Mouse (Mus musculus) kidney, postnatal 4 days (tissue): ENCODE measurements around the gene Ctdnep1.

ENCODE experiments used
- DNase-seq, 2 experiments: peaks; one replicate each; pipeline ENCODE4 v3.0.0; 2021; ENCODE audit warnings: mixed read lengths in 2 of 2

Gene Ctdnep1

DNA sequence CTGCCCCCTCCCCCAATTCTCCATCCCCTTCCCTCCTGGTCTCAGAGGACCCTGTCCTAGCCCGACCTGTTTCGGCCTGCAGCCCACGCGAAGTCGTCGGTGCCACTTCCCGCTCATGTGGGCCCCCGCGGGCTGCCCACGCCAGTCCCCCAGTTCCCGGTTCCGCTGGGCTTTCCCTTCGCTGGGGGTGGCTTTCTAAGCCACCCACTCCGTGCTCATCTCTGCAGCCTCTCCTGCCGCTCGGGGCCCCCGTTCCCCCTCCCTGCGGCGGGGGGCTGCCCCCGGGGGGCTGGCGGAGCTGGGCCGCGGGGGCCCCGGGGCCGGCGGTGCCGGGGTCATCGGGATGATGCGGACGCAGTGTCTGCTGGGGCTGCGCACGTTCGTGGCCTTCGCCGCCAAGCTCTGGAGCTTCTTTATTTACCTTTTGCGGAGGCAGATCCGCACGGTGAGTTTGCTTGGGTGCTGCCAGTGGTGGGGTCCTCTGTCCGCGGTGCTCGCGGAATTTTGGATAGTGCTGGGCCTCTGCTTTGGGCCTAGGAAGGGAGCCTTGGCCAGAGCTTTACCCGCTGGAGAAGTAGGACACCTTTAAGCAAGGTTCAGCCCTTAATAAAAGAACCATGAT, at the start of gene Ctdnep1:
Ctdnep1 (plus strand) TSS at position 16 of the 622 bp plus-strand sequence.
- peak; percentile 45 to 60 for DNase-seq

DNA sequence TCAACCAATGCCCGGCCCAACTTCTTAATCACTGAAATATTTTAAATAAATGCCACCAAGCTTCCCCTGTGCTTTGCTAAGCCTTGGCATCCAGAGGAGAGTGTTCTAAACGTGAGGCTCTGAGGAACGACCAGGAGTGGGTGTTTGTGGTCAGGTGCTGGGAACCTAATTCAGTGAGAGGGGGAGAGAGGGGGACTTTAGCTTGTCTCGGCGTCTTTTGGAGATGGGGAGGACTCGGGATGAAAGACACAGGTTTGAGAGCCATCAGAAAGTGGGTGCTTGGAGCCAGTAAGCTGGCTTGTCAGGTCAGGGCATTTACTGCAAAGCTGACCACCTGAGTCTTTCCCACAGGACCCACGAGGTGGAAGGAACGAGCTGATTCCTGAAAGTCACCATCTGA, 49.2 kb upstream of the Ctdnep1 start:
- no peak for DNase-seq

GRCm38 (mm10) chr11:69932254-69932653, 48.7 kb upstream of the Ctdnep1 start:
- no peak for DNase-seq

- DNase-seq = no peak
These were observed 47.9 kb upstream of the Ctdnep1 start for GRCm38 (mm10) chr11:69933066-69933465.

DNA sequence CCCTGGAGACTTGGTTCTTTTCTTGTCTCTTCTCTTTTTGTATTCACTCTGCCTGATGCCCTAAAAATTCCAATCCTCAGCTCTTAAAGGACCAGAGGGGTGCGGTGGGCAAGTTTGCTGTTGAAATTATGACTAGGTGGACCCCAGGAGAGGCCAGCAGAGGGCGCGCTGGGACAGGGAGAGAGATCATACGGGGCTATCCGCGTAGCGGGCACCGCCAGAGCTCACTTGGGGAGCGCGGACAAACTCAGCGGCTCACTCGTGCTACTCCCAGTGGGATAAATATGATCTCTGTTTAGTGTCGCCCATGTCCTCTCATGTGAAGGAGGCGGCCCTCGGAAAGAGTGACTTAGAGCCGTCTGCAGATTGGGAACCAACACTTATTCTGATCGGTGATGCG, 46.8 kb upstream of the Ctdnep1 start:
- peak; percentile 97 to 99 for DNase-seq

DNA sequence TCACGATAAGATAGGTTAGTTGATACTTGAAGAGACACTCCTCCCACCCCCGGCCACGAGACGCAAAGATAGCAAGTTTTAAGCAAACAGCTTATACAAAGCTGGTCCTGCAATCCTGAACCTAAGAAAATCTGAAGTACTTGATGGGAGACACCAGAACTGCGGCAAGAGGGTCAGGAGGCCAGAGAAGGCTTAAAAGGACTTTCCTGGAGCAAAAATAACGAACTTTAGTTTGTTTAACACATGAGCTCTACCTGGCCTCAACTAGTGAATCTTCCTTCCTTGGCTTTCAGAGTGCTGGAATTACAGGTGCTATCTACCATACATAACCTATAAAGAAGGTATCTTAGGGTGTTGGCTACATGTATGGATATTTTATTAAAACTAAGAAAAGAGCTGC, 46.3 kb upstream of the Ctdnep1 start:
- no peak for DNase-seq

DNA sequence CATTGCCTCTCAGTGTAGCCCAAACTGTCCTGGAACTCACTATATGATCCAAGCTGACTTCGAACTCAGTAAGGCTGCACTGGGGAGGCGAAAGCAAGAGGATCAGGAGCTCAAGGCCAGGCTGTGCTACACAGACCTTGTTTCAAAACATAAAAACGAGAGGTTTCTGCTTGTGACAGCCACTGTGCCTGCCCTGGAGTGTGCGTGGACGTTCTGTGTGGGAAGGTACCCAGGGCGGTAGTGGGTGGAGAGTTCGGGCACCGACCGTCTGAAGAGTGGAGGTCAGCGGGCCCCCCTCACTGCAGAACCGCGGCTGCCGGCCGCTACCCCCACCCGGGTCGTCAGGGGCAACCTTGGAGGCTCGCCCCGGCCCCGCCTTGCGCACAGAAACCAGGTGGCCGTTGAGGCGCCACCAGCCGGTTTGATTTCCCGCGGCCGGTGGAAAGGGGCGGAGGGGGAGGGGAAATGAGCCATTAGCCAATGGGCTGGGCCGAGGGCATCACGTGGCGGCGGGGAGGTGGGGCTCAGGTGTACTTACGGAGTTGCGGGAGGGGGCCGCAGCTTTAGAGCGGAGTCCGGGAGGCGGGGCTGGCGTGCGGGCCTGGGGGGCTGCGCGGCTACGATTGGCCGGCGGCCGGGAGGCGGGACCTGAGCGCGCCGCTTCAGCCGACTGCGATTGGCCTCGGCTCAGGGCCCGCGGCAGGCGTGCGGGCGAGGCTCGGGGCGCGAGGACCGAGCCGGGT, 45.6 kb upstream of the Ctdnep1 start, which contains the start of gene Ybx2:
Ybx2 (plus strand) TSS at position 660 of the 743 bp plus-strand sequence.
- peak; percentile 92 to 95 for DNase-seq

- peak; percentile 50 to 66 for DNase-seq
These were observed 44.8 kb upstream of the Ctdnep1 start for GRCm38 (mm10) chr11:69936156-69936555.

DNA sequence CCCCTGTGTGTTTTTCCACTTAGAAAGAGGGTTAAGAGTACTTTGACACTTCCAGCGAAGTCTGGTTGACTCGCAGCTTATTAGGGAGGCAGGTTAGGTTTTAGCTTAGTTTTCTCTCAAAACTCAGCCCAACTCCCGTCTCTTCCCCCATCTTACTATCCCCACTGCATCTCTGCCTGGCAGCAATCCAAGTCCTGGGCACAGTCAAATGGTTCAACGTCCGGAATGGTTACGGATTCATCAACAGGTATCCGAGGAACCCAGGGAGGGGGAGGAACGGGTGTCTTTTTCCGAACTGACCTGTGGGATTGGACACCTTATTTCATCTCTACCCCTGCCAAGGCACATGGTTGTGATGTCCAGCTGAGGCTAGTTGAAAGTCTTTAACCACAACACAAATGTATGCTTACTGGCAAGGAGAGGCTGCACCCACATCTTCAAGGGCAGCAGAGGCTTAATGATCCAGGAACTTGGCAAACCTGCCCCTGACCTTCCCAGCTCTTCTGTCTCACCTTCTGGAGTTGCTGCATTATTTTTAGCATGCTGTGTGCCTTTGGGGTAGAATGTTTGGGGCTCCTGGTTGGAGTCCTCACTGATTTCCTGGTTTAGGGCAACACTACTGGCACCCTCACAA, 44.1 kb upstream of the Ctdnep1 start:
- DNase-seq = peak; percentile 36 to 63

DNA sequence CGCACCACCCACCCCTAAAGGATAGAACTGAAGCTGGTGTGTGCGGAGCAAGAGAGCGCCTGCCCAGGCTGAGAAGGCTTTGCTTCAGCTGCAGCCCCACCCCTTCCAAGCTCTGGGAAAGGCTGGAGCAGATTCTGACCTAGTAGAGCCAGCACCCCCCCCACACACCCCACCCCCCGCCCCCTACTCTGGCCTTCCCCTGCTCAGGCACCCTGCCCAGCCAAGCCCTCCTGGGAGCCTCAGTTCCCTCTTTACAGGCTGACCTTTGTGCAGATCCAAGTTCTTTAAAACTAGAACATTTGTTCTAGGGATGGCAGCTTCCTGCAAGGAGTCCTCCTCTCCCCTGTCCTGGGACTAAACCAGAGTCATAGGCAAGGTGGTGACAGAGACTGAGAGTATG, 43.6 kb upstream of the Ctdnep1 start:
- DNase-seq = peak; percentile 59 to 68

GRCm38 (mm10) chr11:69937834-69938233, 43.1 kb upstream of the Ctdnep1 start:
- DNase-seq = no peak

DNA sequence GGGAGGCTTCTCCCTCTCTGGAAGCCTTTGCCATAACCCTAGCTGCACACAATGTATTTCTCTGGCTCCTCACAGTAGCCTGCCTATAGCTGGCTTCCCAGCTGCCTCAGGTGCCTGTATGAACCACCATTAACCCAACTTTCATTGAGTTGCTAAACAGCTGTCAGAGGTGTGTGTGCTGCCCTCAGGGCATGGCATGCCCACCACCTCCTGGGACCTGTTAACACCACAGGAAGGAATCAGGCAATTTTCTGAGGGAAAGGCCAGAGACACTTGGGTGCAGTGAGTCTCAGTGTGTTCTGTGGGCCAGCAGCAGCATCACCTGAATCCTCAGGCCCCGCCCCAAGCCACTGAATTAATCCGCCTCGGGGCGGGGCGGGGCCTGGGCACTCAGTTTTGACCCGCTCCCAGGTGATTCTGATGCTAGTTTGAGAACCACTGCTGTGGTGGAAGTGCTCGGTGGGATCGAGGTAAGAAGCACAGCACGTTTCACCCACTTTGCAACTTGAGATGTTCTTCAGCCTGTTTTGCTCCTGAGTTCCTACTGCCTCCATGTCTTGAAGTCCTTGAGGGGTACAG, 42.5 kb upstream of the Ctdnep1 start:
- peak; percentile 33 to 48 for DNase-seq

- DNase-seq = no peak
These were observed 41.8 kb upstream of the Ctdnep1 start for GRCm38 (mm10) chr11:69939181-69939580.

GRCm38 (mm10) chr11:69939731-69940130, 41.2 kb upstream of the Ctdnep1 start:
- DNase-seq = no peak

GRCm38 (mm10) chr11:69940962-69941361, 40.0 kb upstream of the Ctdnep1 start:
- no peak for DNase-seq

DNA sequence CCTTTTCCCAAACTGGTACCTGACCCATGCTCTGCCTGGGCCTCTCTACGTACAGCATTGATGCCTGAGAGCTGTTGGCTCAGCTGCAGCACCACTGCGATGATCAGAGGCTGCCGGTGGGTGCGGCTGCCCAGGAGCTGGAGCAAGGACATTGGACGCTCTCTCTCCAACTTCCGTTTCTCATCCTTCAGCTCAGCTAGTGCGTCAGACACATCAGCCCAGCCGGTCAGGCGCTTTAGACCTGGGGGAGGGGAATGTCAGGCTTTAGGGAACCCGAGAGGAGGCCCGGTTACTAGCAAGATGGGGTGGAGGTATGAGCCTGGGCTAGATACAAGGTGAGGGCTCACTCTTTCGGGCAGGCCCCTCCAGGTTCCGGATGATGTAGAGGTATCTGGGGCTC, 35.7 kb upstream of the Ctdnep1 start:
- DNase-seq = no peak

- DNase-seq = no peak
These were observed 34.7 kb upstream of the Ctdnep1 start for GRCm38 (mm10) chr11:69945997-69946891.

DNA sequence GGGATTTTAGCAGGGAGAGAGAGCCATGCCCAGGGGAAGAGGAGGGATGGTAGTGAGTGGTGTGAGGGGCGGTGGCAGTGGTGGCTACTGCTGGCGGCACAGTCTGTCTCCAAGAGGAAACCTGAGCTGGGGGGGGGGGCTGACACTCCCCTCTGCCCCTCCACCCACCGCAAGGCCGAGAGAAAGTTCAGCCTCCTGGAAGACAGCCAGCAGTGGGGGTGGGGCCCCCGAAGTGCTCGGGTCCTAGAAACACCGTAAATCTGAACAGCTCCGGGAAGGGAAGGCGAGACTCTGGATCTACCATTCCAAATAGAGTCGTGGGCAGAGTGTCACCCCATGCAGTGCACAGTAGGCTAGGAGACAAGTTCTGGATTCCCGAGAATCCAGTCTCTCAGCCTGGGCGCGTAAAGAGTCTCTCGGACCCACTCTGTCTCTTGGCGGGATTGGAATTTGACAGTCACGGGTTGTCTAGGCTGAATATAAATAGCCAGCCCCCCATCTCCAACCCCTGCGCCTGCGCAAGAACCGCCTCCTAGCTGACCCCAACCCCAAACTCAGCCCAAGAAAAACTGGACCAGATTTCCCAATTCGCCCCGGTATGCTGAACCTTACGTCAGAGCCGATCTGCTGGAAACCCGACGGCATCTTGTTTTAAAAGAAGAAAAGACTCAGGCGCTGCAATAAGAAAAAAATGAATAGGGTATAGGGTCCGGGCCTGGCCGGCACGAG, 33.5 kb upstream of the Ctdnep1 start:
- peak; percentile 78 to 82 for DNase-seq

DNA sequence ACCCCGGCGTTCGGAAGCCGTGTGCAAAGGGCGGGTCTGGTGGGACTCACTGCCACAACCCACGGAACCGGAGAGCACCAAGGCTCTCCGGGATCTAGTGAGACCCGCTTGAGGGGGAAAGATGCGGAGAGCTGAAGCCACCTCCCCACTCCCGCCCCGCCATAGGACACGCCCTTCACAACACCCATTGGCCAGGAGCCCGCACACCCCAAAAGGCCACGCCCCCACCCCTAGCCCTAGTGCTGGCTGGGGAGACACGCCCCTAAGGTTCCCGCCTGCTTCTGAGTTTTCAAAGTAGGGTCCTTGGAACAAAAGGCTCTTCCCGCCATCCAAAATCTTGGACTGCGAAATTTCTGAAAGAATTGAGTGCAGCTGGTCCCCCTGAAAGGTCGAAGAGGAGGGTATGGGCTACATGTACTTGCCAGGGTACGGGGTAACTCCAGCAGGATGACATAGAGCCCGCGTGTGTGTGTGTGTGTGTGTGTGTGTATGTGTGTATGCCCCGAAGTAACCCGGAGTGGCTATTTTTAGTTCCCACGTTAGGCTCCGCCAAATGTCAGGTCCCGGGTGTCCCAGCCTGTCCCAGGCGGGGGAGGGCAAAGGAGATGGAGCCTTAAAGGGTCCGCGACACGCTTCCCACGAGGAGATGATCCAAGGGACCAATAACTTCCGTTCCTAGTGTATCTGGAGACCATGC, 32.7 kb upstream of the Ctdnep1 start, which contains the start of gene Slc2a4:
Slc2a4 (minus strand) TSS at position 123 of the 697 bp plus-strand sequence.
- DNase-seq = peak; percentile 98

- DNase-seq = peak; percentile 95
These were observed 32.2 kb upstream of the Ctdnep1 start for GRCm38 (mm10) chr11:69948763-69949150.
